Mouse (Mus musculus): ENCODE measurements at regions not wholly inside any gene's neighbourhood (a gene's known extent, or its start where the extent isn't known, plus 50 kb on each side); places are given as distances from the start of the nearest gene placed in this dataset.

- Histone ChIP-seq H3K4me3 (ENCODE audit: low read depth, low read length) (no peak overlapping the region), H3K9me3 (replicated peaks; ENCODE audit: control insufficient read depth, low read length, poor library complexity, severe bottlenecking) (peaks cover 2% of the 10 kb centered on the region; the same call in 1 of the 2 replicates), H3K4me2 (ENCODE audit: low read length) (no peak overlapping the region), H3K27me3 (ENCODE audit: control insufficient read depth, insufficient read depth, low read depth, low read length) (no peaks in the 10 kb centered on the region), H3K4me1 (ENCODE audit: control insufficient read depth, insufficient read depth, low read length) (no peaks in the 10 kb centered on the region), H3K27ac (ENCODE audit: low read length) (no peak overlapping the region), H3K9ac (ENCODE audit: low read depth, low read length) (no peak overlapping the region), H3K36me3 (ENCODE audit: control insufficient read depth, insufficient read depth, low read length) (no peaks in the 10 kb centered on the region)
- WGBS, result 93% methylated on average over 5 of the region's 5 CpGs
- ATAC-seq, result no peak
These were observed 156.6 kb downstream of the Tmem161b start for GRCm38 (mm10) chr13:84378553-84379332.

GRCm38 (mm10) chr13:84391554-84391953, 169.5 kb downstream of the Tmem161b start:
- H3K27ac ChIP-seq (ENCODE audit: low read length), result no peak overlapping the region
- no peaks in the 10 kb centered on the region for H3K4me1 ChIP-seq (ENCODE audit: control insufficient read depth, insufficient read depth, low read length)
- no peaks in the 10 kb centered on the region for H3K9me3 ChIP-seq (replicated peaks; ENCODE audit: control insufficient read depth, low read length, poor library complexity, severe bottlenecking)
- no peak for ATAC-seq
- H3K36me3 ChIP-seq (ENCODE audit: control insufficient read depth, insufficient read depth, low read length), result no peaks in the 10 kb centered on the region
- H3K4me3 ChIP-seq (ENCODE audit: low read depth, low read length), result no peak overlapping the region
- H3K4me2 ChIP-seq (ENCODE audit: low read length), result no peak overlapping the region
- H3K27me3 ChIP-seq (ENCODE audit: control insufficient read depth, insufficient read depth, low read depth, low read length), result no peaks in the 10 kb centered on the region
- no peak overlapping the region for H3K9ac ChIP-seq (ENCODE audit: low read depth, low read length)
- WGBS, result 93% methylated on average over 3 of the region's 3 CpGs

- Histone ChIP-seq H3K4me1 (ENCODE audit: control insufficient read depth, insufficient read depth, low read length) (peaks cover 16% of the 10 kb centered on the region), H3K9ac (ENCODE audit: low read depth, low read length) (no peak overlapping the region), H3K27me3 (ENCODE audit: control insufficient read depth, insufficient read depth, low read depth, low read length) (no peaks in the 10 kb centered on the region), H3K4me3 (ENCODE audit: low read depth, low read length) (no peak overlapping the region), H3K27ac (ENCODE audit: low read length) (peak overlapping the region; percentile 67), H3K9me3 (replicated peaks; ENCODE audit: control insufficient read depth, low read length, poor library complexity, severe bottlenecking) (no peaks in the 10 kb centered on the region), H3K36me3 (ENCODE audit: control insufficient read depth, insufficient read depth, low read length) (no peaks in the 10 kb centered on the region), H3K4me2 (ENCODE audit: low read length) (no peak overlapping the region)
- WGBS, result 50% methylated on average over 7 of the region's 7 CpGs
- peak; percentile 92 for ATAC-seq
These were observed 176.6 kb downstream of the Tmem161b start for GRCm38 (mm10) chr13:84398476-84399344.

- H3K4me1 ChIP-seq (ENCODE audit: control insufficient read depth, insufficient read depth, low read length), result peaks cover 16% of the 10 kb centered on the region
- H3K27me3 ChIP-seq (ENCODE audit: control insufficient read depth, insufficient read depth, low read depth, low read length), result no peaks in the 10 kb centered on the region
- no peaks in the 10 kb centered on the region for H3K9me3 ChIP-seq (replicated peaks; ENCODE audit: control insufficient read depth, low read length, poor library complexity, severe bottlenecking)
- 10% methylated on average over 3 of the region's 3 CpGs for WGBS
- H3K36me3 ChIP-seq (ENCODE audit: control insufficient read depth, insufficient read depth, low read length), result no peaks in the 10 kb centered on the region
- peak; percentile 83 for ATAC-seq
- peak overlapping the region; percentile 72 for H3K27ac ChIP-seq (ENCODE audit: low read length)
- no peak overlapping the region for H3K4me3 ChIP-seq (ENCODE audit: low read depth, low read length)
- H3K4me2 ChIP-seq (ENCODE audit: low read length), result no peak overlapping the region
- 0 out of 2 replicates have a peak overlapping the region, but pooled peaks have one; percentile 32 for H3K9ac ChIP-seq (ENCODE audit: low read depth, low read length)
These were observed 177.5 kb downstream of the Tmem161b start for GRCm38 (mm10) chr13:84399345-84400170.

- Histone ChIP-seq H3K4me1 (ENCODE audit: control insufficient read depth, insufficient read depth, low read length) (peaks cover 16% of the 10 kb centered on the region), H3K4me2 (ENCODE audit: low read length) (no peak overlapping the region), H3K27ac (ENCODE audit: low read length) (no peak overlapping the region), H3K27me3 (ENCODE audit: control insufficient read depth, insufficient read depth, low read depth, low read length) (no peaks in the 10 kb centered on the region), H3K9ac (ENCODE audit: low read depth, low read length) (no peak overlapping the region), H3K9me3 (replicated peaks; ENCODE audit: control insufficient read depth, low read length, poor library complexity, severe bottlenecking) (no peaks in the 10 kb centered on the region), H3K36me3 (ENCODE audit: control insufficient read depth, insufficient read depth, low read length) (no peaks in the 10 kb centered on the region), H3K4me3 (ENCODE audit: low read depth, low read length) (no peak overlapping the region)
- ATAC-seq, result no peak
These were observed 178.9 kb downstream of the Tmem161b start for GRCm38 (mm10) chr13:84401006-84401405.

- H3K9me3 ChIP-seq (replicated peaks; ENCODE audit: control insufficient read depth, low read length, poor library complexity, severe bottlenecking), result no peaks in the 10 kb centered on the region
- 58% methylated on average over 19 of the region's 19 CpGs for WGBS
- no peaks in the 10 kb centered on the region for H3K27me3 ChIP-seq (ENCODE audit: control insufficient read depth, insufficient read depth, low read depth, low read length)
- H3K4me2 ChIP-seq (ENCODE audit: low read length), result 0 out of 2 replicates have a peak overlapping the region, but pooled peaks have one; percentile 18
- no peak overlapping the region for H3K4me3 ChIP-seq (ENCODE audit: low read depth, low read length)
- peak; percentile 66 for ATAC-seq
- peaks cover 4% of the 10 kb centered on the region for H3K4me1 ChIP-seq (ENCODE audit: control insufficient read depth, insufficient read depth, low read length)
- H3K36me3 ChIP-seq (ENCODE audit: control insufficient read depth, insufficient read depth, low read length), result no peaks in the 10 kb centered on the region
- no peak overlapping the region for H3K27ac ChIP-seq (ENCODE audit: low read length)
- no peak overlapping the region for H3K9ac ChIP-seq (ENCODE audit: low read depth, low read length)
These were observed 182.6 kb downstream of the Tmem161b start for GRCm38 (mm10) chr13:84404566-84405194.

GRCm38 (mm10) chr13:84434444-84434843, 212.3 kb downstream of the Tmem161b start:
- Histone ChIP-seq H3K27ac (ENCODE audit: low read length) (no peak overlapping the region), H3K27me3 (ENCODE audit: control insufficient read depth, insufficient read depth, low read depth, low read length) (no peaks in the 10 kb centered on the region), H3K9ac (ENCODE audit: low read depth, low read length) (no peak overlapping the region), H3K4me2 (ENCODE audit: low read length) (no peak overlapping the region), H3K4me3 (ENCODE audit: low read depth, low read length) (no peak overlapping the region), H3K4me1 (ENCODE audit: control insufficient read depth, insufficient read depth, low read length) (no peaks in the 10 kb centered on the region), H3K36me3 (ENCODE audit: control insufficient read depth, insufficient read depth, low read length) (no peaks in the 10 kb centered on the region), H3K9me3 (replicated peaks; ENCODE audit: control insufficient read depth, low read length, poor library complexity, severe bottlenecking) (no peaks in the 10 kb centered on the region; the same call in 1 of the 2 replicates)
- WGBS, result 89% methylated on average over 2 of the region's 2 CpGs
- no peak for ATAC-seq

GRCm38 (mm10) chr13:84437586-84438443, 215.7 kb downstream of the Tmem161b start:
- Histone ChIP-seq H3K27me3 (ENCODE audit: control insufficient read depth, insufficient read depth, low read depth, low read length) (no peaks in the 10 kb centered on the region), H3K36me3 (ENCODE audit: control insufficient read depth, insufficient read depth, low read length) (no peaks in the 10 kb centered on the region), H3K27ac (ENCODE audit: low read length) (no peak overlapping the region), H3K4me1 (ENCODE audit: control insufficient read depth, insufficient read depth, low read length) (no peaks in the 10 kb centered on the region), H3K9me3 (replicated peaks; ENCODE audit: control insufficient read depth, low read length, poor library complexity, severe bottlenecking) (no peaks in the 10 kb centered on the region), H3K9ac (ENCODE audit: low read depth, low read length) (no peak overlapping the region), H3K4me3 (ENCODE audit: low read depth, low read length) (no peak overlapping the region), H3K4me2 (ENCODE audit: low read length) (no peak overlapping the region)
- WGBS, result 45% methylated on average over 5 of the region's 5 CpGs
- ATAC-seq, result no peak
